Mouse (Mus musculus): Measurements from ENCODE around the gene Cysltr2. TPM values are rescaled to one million over a fixed set of nuclear protein-coding genes. Genes with fewer than 3 reads are reported as not detected.

Gene Cysltr2
- polyA plus RNA-seq, 1 experiment from 2014 or later: not detected

DNA sequence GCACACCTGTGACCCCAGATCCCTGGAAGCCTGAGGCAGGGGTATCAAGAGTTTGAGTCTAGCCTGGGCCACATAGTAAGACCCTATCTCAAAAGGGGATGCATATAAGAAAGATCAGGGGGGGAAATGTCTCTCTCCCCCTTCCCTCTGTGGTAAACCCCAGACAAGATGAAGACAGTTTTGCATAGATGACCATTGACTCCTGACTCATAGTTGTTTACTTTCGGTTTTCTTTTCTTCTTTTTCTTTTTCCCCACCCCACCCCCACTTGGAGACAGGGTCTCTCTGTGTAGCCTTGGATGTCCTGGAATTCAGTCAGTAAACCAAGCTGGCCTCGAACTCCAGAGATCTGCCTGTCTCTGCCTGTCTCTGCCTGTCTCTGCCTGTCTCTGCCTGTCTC lies 9.8 kb upstream of the Cysltr2 start:
- DNase-seq (ENCODE audit: low spot score) (no peak), ATAC-seq (replicated peaks; ENCODE audit: low FRiP score) (no peak)
- Histone ChIP-seq H3K4me1 (replicated peaks; ENCODE audit: control insufficient read depth, insufficient read depth, low read length) (no peaks in the 10 kb centered on the region), H3K4me3 (ENCODE audit: low read depth, low read length) (no peak overlapping the region), H3K9ac (ENCODE audit: low read length) (no peak overlapping the region), H3K9me3 (ENCODE audit: control insufficient read depth, low read length) (no peaks in the 10 kb centered on the region), H3K36me3 (ENCODE audit: control insufficient read depth, insufficient read depth, low read length) (no peaks in the 10 kb centered on the region), H3K4me2 (ENCODE audit: low read depth, low read length, severe bottlenecking) (no peak overlapping the region), H3K27ac (ENCODE audit: low read depth, low read length) (no peak overlapping the region), H3K27me3 (ENCODE audit: control insufficient read depth, insufficient read depth, low read length) (no peaks in the 10 kb centered on the region)
- WGBS: 87% methylated on average over 2 of the region's 2 CpGs

DNA sequence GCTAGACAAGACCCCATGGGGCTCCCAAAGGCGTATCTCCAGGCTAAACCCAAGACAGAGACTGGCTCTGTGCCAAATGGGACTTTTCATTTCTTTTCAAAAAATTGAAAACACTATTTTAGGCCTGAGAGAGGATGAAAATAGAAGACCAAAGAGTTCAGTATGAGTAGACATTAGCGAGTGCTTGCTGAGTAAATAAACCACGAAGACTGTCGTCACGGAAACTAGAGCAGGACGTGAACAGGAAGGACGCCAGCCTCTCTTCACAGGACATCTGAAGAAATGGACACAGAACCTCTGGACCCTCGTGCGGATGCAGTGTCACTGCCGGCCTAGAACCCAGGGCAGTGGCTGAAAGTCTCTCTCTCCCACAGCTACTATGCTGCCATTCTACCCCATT lies 8.8 kb upstream of the Cysltr2 start:
- Histone ChIP-seq H3K36me3 (ENCODE audit: control insufficient read depth, insufficient read depth, low read length) (no peaks in the 10 kb centered on the region), H3K9me3 (ENCODE audit: control insufficient read depth, low read length) (no peaks in the 10 kb centered on the region), H3K27me3 (ENCODE audit: control insufficient read depth, insufficient read depth, low read length) (no peaks in the 10 kb centered on the region), H3K4me2 (ENCODE audit: low read depth, low read length, severe bottlenecking) (no peak overlapping the region), H3K9ac (ENCODE audit: low read length) (no peak overlapping the region), H3K27ac (ENCODE audit: low read depth, low read length) (no peak overlapping the region), H3K4me1 (replicated peaks; ENCODE audit: control insufficient read depth, insufficient read depth, low read length) (no peaks in the 10 kb centered on the region), H3K4me3 (ENCODE audit: low read depth, low read length) (no peak overlapping the region)
- no peak for DNase-seq (ENCODE audit: low spot score)
- no peak for ATAC-seq (replicated peaks; ENCODE audit: low FRiP score)
- WGBS: 89% methylated on average over 10 of the region's 10 CpGs

DNA sequence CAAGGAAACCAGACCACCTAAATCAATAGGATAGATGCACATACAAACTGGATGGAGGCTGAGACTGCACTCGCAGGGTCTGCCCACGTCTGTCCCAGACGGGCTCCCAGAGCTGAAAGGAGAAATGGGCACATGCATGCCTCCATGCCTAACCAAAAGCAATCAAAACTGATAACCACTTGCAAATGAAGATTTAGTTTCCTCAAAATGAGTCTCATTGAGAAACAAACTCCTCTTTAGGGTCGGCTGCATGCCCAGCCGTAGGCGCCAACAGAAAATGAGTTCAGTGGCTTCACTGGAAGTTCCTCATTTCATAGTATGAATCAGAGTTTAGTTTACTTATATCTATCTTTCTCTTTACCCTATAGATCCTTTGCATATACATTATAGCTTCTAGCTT lies 7.9 kb upstream of the Cysltr2 start:
- Histone ChIP-seq H3K4me3 (ENCODE audit: low read depth, low read length) (no peak overlapping the region), H3K4me2 (ENCODE audit: low read depth, low read length, severe bottlenecking) (no peak overlapping the region), H3K36me3 (ENCODE audit: control insufficient read depth, insufficient read depth, low read length) (no peaks in the 10 kb centered on the region), H3K27me3 (ENCODE audit: control insufficient read depth, insufficient read depth, low read length) (no peaks in the 10 kb centered on the region), H3K27ac (ENCODE audit: low read depth, low read length) (no peak overlapping the region), H3K9me3 (ENCODE audit: control insufficient read depth, low read length) (no peaks in the 10 kb centered on the region), H3K9ac (ENCODE audit: low read length) (no peak overlapping the region), H3K4me1 (replicated peaks; ENCODE audit: control insufficient read depth, insufficient read depth, low read length) (no peaks in the 10 kb centered on the region)
- ATAC-seq (replicated peaks; ENCODE audit: low FRiP score) (no peak), DNase-seq (ENCODE audit: low spot score) (no peak)
- 93% methylated on average over 6 of the region's 6 CpGs for WGBS

DNA sequence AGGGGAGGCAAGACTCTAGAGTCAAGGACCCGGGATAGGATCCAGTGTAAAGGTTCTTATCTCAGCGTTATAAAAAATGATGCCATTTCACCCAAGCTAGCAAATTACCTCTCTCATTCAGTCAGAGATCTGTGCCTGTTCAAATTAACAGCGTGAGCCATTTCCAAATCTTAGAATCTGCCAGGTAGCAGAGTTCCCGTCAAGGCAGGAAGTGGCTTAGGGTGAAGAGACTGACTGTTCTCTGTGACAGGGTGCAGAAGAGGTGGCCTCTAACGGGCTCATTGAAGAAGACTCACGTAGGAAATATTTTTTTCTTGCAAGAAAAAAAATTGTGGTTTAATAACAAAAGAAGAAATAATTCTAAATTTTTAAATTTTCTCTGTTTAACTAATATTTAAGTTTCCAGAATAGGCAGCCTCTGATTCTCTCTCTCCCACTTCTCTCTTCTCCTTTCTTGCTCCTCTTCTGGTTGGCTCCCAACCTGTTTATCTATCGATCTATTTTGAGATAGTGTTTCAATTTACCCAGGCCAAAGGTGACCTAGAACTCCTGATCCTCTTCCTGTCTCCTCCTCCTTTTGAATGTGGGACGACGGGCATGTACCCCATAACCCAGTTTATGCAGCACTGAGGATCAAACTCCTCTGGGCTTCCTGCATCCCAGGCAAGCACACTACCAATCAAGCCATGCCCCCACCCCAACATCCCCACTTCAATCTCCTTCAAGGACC lies 3.5 kb downstream of the Cysltr2 start:
- WGBS: 81% methylated on average over 9 of the region's 9 CpGs
- no peak overlapping the region for H3K4me3 ChIP-seq (ENCODE audit: low read depth, low read length)

DNA sequence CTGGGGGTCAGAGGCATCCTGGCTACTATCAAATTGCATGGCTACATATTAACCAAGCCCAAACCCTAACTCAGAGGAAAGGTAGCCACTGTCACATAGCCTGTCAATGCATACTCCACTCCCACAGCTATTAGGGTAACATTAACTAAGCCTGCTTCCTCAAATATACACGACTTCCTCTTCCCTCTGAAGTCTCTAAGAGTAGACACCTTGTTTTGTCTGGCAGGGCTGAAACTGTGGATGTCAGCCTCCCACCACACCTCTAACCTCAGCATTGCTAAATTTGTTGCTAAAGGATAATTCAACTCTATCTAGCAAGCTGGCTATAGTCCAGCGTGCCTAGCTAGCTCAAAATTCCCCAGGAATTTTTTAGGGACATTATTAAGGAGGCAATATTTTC lies 7.2 kb downstream of the Cysltr2 start:
- H3K36me3 ChIP-seq (ENCODE audit: control insufficient read depth, insufficient read depth, low read length): no peaks in the 10 kb centered on the region
- no peak overlapping the region for H3K27ac ChIP-seq (ENCODE audit: low read depth, low read length)
- no peak overlapping the region for H3K4me2 ChIP-seq (ENCODE audit: low read depth, low read length, severe bottlenecking)
- no peaks in the 10 kb centered on the region for H3K9me3 ChIP-seq (ENCODE audit: control insufficient read depth, low read length)
- H3K27me3 ChIP-seq (ENCODE audit: control insufficient read depth, insufficient read depth, low read length): no peaks in the 10 kb centered on the region
- ATAC-seq (replicated peaks; ENCODE audit: low FRiP score) (no peak), DNase-seq (ENCODE audit: low spot score) (no peak)
- H3K4me3 ChIP-seq (ENCODE audit: low read depth, low read length): no peak overlapping the region
- H3K9ac ChIP-seq (ENCODE audit: low read length): no peak overlapping the region
- 86% methylated on average over 2 of the region's 2 CpGs for WGBS
- no peaks in the 10 kb centered on the region for H3K4me1 ChIP-seq (replicated peaks; ENCODE audit: control insufficient read depth, insufficient read depth, low read length)

More for the DNA sequence above, 3.5 kb downstream of the Cysltr2 start:
- H3K27ac ChIP-seq (ENCODE audit: low read depth, low read length): no peak overlapping the region
- no peaks in the 10 kb centered on the region for H3K9me3 ChIP-seq (ENCODE audit: control insufficient read depth, low read length)
- H3K9ac ChIP-seq (ENCODE audit: low read length): no peak overlapping the region
- no peak for ATAC-seq (replicated peaks; ENCODE audit: low FRiP score)
- no peaks in the 10 kb centered on the region; the same call in 1 of the 2 replicates for H3K4me1 ChIP-seq (replicated peaks; ENCODE audit: control insufficient read depth, insufficient read depth, low read length)
- no peak for DNase-seq (ENCODE audit: low spot score)
- no peaks in the 10 kb centered on the region for H3K36me3 ChIP-seq (ENCODE audit: control insufficient read depth, insufficient read depth, low read length)
- H3K4me2 ChIP-seq (ENCODE audit: low read depth, low read length, severe bottlenecking): no peak overlapping the region
- H3K27me3 ChIP-seq (ENCODE audit: control insufficient read depth, insufficient read depth, low read length): no peaks in the 10 kb centered on the region

DNA sequence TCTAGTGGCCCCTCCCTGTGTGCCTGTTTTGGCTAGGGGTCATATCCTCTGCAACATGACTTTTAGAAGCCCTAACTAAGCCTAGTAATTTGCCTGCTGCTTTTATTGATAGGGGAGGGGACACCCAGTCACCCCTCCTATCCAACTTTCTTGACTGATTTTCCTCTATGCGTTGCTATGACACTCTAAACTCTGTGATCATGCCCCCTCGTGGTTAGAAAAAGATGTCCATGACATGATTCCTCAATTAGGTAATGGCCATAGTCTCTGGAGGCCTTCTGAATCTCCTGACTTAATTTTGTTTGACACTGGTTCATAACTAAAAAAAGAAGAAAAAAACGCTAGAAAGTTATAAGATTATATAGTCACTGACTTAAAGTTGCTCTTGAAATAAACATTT lies 15.6 kb downstream of the Cysltr2 start:
- WGBS: 65% methylated on average over 3 of the region's 3 CpGs
- Histone ChIP-seq H3K4me3 (ENCODE audit: low read depth, low read length) (no peak overlapping the region), H3K36me3 (ENCODE audit: control insufficient read depth, insufficient read depth, low read length) (no peaks in the 10 kb centered on the region), H3K4me2 (ENCODE audit: low read depth, low read length, severe bottlenecking) (no peak overlapping the region), H3K27ac (ENCODE audit: low read depth, low read length) (no peak overlapping the region), H3K9me3 (ENCODE audit: control insufficient read depth, low read length) (no peaks in the 10 kb centered on the region), H3K27me3 (ENCODE audit: control insufficient read depth, insufficient read depth, low read length) (no peaks in the 10 kb centered on the region), H3K4me1 (replicated peaks; ENCODE audit: control insufficient read depth, insufficient read depth, low read length) (no peaks in the 10 kb centered on the region), H3K9ac (ENCODE audit: low read length) (no peak overlapping the region)
- ATAC-seq (replicated peaks; ENCODE audit: low FRiP score) (no peak), DNase-seq (ENCODE audit: low spot score) (no peak)

DNA sequence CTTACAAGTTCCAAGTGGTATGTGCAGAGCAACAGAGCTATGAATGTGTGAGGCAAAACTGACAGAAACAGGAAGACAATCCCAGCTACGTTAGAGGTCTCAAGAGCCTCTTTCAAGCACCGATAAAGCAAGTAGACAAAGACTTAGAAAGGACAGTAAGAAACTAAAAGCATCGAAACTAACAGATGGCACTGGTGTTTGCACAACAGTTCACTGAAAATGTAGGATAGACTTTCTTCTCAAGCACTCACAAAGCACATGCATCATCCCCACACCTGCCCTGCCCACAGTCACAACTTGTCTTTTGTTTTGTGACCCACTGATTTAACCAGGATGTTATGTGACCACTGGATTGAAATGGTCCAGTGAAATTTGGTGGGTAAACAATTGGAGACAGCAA lies 17.7 kb downstream of the Cysltr2 start:
- Histone ChIP-seq H3K9me3 (ENCODE audit: control insufficient read depth, low read length) (no peaks in the 10 kb centered on the region), H3K4me1 (replicated peaks; ENCODE audit: control insufficient read depth, insufficient read depth, low read length) (no peaks in the 10 kb centered on the region), H3K4me2 (ENCODE audit: low read depth, low read length, severe bottlenecking) (no peak overlapping the region), H3K9ac (ENCODE audit: low read length) (no peak overlapping the region), H3K27ac (ENCODE audit: low read depth, low read length) (no peak overlapping the region), H3K4me3 (ENCODE audit: low read depth, low read length) (no peak overlapping the region), H3K36me3 (ENCODE audit: control insufficient read depth, insufficient read depth, low read length) (no peaks in the 10 kb centered on the region), H3K27me3 (ENCODE audit: control insufficient read depth, insufficient read depth, low read length) (no peaks in the 10 kb centered on the region)
- 86% methylated on average over 3 of the region's 3 CpGs for WGBS
- DNase-seq (ENCODE audit: low spot score) (no peak), ATAC-seq (replicated peaks; ENCODE audit: low FRiP score) (no peak)

DNA sequence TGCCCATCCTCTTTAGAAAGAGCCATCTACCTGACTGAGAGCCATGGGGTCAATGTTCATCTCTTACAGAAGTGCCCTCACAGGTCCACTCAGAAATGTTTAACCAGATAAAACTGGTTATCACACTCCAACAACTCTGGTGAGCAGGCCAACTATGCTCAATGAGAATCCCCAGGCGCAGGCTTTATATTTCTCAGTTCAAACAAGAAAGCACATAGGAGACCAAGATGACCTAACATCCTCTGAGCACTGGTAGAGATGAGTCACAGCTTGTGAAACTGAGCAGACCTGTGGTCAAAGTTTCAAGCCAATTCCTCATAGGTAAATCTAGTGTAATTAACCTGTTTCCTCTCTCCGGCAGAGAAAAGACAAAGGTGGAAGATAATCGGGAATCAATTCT lies 31.6 kb downstream of the Cysltr2 start:
- no peak overlapping the region for H3K4me3 ChIP-seq (ENCODE audit: low read depth, low read length)
- no peaks in the 10 kb centered on the region for H3K27me3 ChIP-seq (ENCODE audit: control insufficient read depth, insufficient read depth, low read length)
- no peaks in the 10 kb centered on the region for H3K9me3 ChIP-seq (ENCODE audit: control insufficient read depth, low read length)
- H3K4me1 ChIP-seq (replicated peaks; ENCODE audit: control insufficient read depth, insufficient read depth, low read length): no peaks in the 10 kb centered on the region
- no peaks in the 10 kb centered on the region for H3K36me3 ChIP-seq (ENCODE audit: control insufficient read depth, insufficient read depth, low read length)
- H3K9ac ChIP-seq (ENCODE audit: low read length): no peak overlapping the region
- ATAC-seq (replicated peaks; ENCODE audit: low FRiP score) (no peak), DNase-seq (ENCODE audit: low spot score) (no peak)
- 95% methylated on average over 3 of the region's 3 CpGs for WGBS
- H3K4me2 ChIP-seq (ENCODE audit: low read depth, low read length, severe bottlenecking): no peak overlapping the region
- no peak overlapping the region for H3K27ac ChIP-seq (ENCODE audit: low read depth, low read length)

DNA sequence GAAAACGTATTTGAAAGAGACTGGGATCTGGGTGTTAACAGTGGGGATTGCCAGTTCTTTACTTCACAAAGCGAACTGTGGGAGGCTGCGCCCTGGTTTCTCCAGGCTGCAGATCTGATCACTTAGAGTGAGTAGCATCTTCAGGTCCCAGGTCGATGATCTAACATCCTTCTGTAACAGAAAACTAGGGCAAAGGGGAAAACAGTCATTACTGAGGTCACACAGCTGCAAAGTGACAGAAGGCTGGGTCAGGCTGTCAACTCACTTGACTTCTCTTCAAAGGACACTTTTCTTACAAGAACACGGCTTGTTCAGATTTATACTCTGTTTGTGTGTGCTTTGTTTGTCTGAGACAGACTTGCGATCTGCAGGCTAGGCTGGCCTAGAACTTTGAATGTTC lies 33.5 kb downstream of the Cysltr2 start:
- H3K9ac ChIP-seq (ENCODE audit: low read length): no peak overlapping the region
- no peak for ATAC-seq (replicated peaks; ENCODE audit: low FRiP score)
- no peak overlapping the region for H3K4me3 ChIP-seq (ENCODE audit: low read depth, low read length)
- H3K27me3 ChIP-seq (ENCODE audit: control insufficient read depth, insufficient read depth, low read length): no peaks in the 10 kb centered on the region
- no peak for DNase-seq (ENCODE audit: low spot score)
- H3K4me1 ChIP-seq (replicated peaks; ENCODE audit: control insufficient read depth, insufficient read depth, low read length): no peaks in the 10 kb centered on the region
- no peak overlapping the region for H3K4me2 ChIP-seq (ENCODE audit: low read depth, low read length, severe bottlenecking)
- H3K9me3 ChIP-seq (ENCODE audit: control insufficient read depth, low read length): no peaks in the 10 kb centered on the region
- 82% methylated on average over 6 of the region's 6 CpGs for WGBS
- no peak overlapping the region for H3K27ac ChIP-seq (ENCODE audit: low read depth, low read length)
- no peaks in the 10 kb centered on the region for H3K36me3 ChIP-seq (ENCODE audit: control insufficient read depth, insufficient read depth, low read length)

All from forebrain, embryonic 11.5 days (tissue).